Mouse (Mus musculus): ENCODE data around the gene Hfm1.

Gene Hfm1

DNA sequence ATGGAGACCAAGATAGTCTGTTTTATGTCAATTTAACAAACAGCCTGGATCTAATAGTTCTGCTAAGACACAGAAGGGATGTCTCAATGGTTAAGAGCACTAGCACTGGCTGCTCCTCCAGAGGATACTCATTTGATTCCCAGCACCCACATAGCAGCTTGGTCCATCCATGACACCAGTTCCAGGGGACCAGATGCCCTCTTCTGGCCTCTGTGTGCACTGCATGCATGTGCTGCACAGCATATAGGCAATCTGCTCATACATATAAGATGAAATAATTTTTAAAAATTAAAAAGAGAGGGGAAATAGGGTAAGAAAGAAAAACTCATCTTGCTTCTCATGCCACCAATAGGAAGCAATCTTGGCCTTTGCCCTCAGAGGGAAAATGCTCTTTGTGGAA is 79.1 kb downstream of the Hfm1 start:
- in situ Hi-C loops (cut with MboI, MseI) = no loop called here

DNA sequence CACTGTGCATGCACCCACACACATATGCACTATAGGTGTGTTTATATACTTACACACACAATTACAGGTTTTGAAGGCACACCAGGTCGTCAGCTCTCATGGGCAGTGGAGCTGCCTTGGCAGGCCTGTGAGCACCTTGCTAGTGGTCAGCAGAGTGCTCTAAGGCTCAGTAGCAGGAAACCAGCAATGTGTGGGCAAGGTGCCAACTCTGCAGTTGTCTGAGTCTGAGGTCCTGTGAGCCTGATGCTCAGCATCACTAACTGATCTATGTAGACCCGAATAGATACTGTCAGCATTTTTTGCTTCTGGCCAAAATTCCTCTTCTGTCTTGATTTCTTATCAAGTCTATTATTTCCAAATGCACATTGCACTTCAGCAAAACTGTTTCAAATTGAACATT is 82.2 kb downstream of the Hfm1 start:
- in situ Hi-C loops (cut with MboI, MseI) = no loop called here

DNA sequence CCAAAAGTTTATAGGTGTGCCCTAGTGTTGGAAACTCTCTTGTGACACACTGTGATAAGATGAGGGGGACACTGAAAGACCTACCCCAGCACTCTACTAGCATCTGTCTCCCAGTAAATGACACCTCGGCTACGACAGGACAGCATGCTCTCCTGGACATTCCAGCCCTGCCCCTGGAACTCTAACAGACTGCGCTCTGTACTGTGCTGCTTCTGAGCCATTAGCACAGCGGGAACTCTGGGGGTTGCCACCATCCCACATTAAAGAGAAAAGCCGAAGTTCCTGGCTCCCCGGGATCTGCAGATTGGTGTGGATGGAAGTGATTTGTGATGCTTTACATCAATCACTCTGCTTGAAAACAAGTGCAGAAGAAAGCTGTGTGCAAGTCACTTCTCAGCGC is 93.1 kb downstream of the Hfm1 start:
- in situ Hi-C loops (cut with MboI, MseI) = no loop called here

DNA sequence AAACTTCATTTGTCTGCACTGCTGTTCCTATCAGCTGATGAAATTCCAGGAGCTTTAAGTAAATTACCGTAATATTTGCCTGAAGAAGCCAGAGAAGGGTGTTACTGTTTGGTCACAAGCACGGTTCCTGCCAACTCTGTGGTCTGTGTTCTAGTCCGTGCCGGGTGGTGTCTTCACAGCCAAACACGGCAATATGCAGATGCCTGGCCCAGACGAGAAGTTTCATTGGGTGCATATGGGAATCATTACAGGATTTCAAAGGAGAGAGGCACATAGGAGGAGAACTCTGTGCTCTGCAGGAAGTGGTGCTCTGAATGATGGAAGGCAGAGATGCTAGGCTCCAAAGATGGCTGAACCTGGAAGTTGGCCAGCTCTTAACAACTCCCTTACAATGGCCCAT is 94.7 kb downstream of the Hfm1 start:
- in situ Hi-C loops (cut with MboI, MseI) = no loop called here

DNA sequence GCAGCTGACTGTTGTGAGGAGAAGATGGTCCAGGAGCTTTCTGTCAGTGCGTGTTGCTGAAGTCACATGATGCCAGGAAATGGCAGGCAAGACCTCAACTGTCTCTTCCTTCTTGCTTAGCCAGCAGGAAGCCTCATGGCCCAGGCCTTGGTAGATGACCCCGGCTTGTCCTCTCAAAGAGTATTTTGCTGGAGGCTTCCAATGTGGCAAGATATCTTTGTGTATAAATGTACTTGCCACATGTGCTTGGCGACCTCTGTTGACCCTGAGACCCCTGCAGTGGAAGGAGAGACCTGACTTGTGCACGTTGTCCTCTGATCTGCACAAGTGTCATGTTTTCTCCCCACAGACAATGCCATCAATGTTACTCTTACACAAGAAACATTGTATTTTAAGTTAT is 95.3 kb downstream of the Hfm1 start:
- in situ Hi-C loops (cut with MboI, MseI) = no loop called here

DNA sequence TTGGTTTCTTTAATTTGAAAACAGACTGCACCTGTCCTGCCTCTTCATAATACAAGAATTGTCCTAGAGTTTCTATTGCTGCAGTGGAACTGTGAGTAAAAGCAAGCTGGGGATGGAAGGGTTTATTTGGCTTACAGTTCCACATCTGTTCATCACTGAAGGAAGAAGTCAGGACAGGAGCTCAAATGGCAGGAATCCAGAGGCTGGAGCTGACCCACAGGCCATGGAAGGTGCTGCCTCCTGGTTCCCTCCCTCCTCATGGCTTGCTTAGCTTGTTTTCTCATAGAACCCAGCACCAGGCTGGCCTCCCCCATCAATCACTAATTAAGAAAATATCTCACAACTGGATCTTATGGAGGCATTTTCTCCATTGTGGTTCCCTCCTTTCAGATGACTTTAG is 99.4 kb downstream of the Hfm1 start:
- in situ Hi-C loops (cut with MboI, MseI) = no loop called here

DNA sequence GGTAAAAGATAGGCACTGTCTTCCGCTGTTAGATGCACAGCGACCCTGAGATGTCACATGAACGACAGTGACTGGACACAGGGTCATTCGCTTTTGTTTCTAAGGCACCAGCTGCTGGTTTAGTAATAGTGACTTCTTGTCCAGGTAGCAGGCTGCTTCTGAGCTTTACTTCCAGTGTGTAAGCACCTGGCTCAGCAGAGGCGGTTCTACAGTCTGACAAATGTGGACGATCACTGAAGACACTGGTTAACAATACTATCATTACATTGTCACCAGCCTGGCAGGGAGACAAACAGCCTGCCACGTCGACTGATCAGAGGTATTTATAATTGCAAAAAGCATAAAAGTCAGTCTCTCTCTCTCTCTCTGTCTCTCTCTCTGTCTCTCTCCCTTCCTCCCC is 100.1 kb downstream of the Hfm1 start:
- in situ Hi-C loops (cut with MboI, MseI) = no loop called here

- in situ Hi-C loops (cut with MboI, MseI) = no loop called here
Observed at GRCm38 (mm10) chr5:106825301-106825853, 100.7 kb downstream of the Hfm1 start.

DNA sequence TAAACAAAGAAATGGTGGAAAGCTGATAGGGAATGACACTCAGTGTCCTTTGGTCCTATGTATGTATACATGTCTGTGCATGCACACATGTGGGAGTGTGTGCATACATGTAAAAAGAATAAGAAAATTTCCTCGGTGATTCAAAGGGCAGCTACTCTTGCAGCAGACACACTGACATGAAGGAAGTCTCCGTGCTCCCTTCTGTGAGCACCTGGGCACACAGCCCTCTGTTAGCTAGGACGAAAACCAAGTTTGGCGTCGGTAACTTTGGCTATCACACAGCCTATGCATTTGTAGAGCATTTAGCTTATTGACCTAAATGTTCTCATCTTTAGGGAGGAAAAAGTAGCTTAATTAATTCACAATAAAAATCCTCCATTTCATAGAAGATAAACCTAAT is 101.4 kb downstream of the Hfm1 start:
- in situ Hi-C loops (cut with MboI, MseI) = no loop called here

DNA sequence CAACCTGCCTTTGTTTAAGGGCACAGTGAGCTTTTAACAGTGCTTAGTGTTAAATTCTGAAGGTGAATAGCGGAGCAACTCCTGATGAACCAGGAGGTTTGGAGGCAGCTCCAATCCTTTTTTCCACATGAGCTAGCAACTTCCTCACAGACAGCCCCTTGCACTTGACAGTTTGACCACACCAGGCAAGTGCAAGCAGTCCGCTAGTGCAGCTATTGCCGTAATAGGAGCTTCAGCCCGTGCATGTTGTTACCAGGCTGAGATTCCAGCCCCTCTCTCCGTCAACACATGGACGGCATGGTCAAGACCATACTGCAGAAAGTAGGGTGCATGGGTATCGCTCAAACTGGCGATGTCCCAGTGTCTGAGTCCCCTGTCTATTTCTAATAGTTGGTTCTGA is 106.5 kb downstream of the Hfm1 start:
- in situ Hi-C loops (cut with MboI, MseI) = no loop called here

DNA sequence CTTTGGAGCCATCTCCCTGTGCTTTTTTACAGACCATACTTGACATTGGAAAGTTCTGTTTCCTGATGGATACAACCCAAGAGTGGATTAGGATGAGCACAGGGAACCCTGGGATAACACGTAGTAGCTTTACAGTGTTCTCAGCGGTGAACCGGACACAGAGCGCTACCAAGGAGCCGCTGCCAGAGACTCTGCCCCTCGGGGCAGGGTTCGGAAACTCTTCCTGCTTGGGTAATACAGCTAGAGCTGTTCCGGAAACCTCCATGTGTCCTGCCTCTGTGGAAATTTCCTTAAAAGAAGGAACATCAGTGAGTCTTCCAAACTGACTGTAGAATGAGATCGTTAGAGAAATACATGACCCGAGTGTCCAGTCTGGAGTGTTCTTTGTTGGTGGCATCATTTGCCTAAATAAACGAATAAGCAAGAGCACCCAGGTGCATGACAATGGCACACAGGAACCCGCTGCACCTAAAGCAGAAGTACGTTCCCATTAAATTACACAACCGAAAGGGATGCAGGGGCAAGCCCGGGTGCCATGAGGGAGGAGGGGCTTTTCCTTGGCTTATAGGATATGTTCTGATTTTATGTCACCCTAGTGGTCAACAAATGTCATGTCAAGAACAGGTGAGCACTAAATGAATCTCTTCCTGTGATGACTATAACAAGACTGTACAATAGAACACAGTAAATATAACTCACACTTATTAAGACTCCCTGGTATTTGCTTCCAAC is 110.0 kb downstream of the Hfm1 start:
- in situ Hi-C loops (cut with MboI, MseI) = no loop called here

DNA sequence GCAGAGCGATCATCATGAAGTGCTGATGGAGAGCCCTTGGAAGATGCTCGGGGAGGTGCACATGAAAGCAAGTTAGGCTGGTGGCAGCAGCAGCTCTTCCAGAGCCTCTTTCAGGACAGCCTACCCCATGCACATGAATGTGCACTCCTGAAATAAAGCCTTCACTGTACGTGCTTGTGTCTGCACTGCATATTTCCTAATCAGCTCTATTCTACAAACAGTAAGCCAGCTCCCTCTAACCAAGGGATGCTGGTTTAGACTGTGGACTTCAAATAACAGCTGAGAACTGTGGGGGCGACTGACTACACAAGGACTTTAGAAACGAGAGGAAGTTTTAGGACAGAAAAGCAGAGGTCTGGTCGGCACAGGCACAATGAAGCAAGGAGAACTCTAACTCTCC is 111.5 kb downstream of the Hfm1 start:
- in situ Hi-C loops (cut with MboI, MseI) = no loop called here

DNA sequence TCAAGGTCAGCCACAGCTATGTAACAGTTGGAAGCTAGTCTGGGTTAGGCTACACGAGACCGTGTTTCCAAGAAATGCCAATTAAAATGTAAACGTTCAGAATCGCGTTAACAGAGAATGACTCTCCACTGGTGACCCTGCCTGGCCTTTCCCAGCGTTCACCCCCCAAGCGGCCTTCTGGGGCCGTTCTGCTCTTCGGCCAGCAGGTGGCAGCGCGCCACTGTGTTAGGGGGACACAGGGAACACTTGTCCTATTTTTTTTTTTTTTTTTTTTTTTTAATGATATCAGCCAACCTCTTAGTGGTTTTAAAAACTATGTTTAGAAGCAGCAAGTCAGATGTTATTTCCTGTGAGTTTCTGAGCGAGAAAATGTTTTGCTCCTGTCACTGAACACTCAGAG is 123.0 kb downstream of the Hfm1 start:
- in situ Hi-C loops (cut with MboI, MseI) = loop anchor here (5.0 kb wide), 1 partner anchor 111 kb away; no protein-coding TSS in a partner anchor

- in situ Hi-C loops (cut with MboI, MseI) = loop anchor here (5.0 kb wide), 1 partner anchor 110 kb away; no protein-coding TSS in a partner anchor
Observed at GRCm38 (mm10) chr5:106801886-106802798, 124.0 kb downstream of the Hfm1 start.

GRCm38 (mm10) chr5:106801215-106801863 is 124.8 kb downstream of the Hfm1 start:
- in situ Hi-C loops (cut with MboI, MseI) = loop anchor here (5.0 kb wide), 1 partner anchor 109 kb away; no protein-coding TSS in a partner anchor

DNA sequence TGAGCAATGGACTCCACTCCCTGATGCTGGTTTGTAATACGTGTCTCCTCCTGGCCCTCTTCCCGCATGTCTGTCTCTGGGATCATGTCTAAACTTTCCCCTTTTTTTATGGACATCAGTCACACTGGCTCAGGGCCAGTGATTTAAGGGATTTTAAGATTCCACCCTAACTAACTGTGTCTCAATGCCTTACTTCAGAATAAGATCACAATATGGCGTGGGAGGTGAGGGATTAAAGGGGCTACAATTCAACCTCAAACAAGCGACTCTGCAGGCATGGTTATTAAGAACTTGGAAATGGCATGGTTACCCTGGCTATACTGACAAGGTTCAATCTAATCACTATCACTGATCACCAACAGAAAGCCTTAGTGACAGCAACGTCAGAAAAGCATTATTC is 128.2 kb downstream of the Hfm1 start:
- in situ Hi-C loops (cut with MboI, MseI) = loop anchor here (25.0 kb wide), 1 partner anchor 436 kb away; no protein-coding TSS in a partner anchor

DNA sequence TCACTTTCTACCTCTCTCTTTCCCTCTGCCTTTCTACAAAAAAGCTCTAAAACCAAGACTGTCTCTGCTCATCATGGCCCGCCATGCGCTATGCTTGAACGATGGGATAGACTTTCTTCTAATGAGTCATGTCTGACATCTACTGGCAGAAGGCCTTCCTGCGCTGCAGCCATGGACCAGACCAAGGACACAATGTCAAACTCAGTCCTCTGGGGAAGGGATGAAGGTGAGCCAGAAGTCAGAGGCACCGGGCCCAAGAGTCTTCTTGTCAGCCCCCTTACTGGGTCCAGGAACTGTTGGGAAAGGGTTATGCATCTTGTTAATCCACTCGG is 134.9 kb downstream of the Hfm1 start:
- in situ Hi-C loops (cut with MboI, MseI) = loop anchor here (25.0 kb wide), 1 partner anchor 429 kb away; no protein-coding TSS in a partner anchor

DNA sequence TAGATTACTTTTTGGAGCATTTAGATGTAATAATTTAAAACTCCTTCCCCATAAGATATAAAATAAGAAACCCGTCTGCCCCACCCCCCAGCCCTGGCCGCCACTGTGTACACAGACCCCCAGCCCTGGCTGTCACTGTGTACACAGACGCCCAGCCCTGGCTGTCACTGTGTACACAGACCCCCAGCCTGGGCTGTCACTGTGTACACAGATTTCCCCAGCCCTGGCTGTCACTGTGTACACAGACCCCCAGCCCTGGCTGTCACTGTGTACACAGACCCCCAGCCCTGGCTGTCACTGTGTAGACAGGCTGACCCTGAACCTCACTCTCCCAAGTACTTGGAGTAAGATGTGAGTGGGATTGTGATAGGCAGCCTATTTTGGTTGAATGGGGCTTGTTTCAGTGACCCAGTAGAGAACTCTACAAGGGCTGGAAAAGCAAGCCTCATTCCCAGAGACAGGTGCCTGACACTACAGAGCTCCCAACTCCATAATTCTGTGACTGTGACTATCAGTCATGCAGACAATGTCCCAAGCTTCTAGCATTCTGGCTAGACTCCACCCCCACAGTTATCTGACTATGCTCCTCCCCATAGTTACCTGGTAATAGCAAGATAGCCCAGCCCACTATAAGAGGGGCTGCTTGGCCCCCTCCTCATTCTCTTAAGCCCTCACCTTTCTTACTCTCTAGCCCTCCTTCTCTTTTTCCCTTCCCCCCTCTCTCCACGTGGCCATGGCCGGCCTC is 135.5 kb downstream of the Hfm1 start:
- in situ Hi-C loops (cut with MboI, MseI) = loop anchor here (25.0 kb wide), 1 partner anchor 428 kb away; no protein-coding TSS in a partner anchor
